Mouse (Mus musculus) spleen, adult 18-20 months (tissue): ENCODE measurements around the gene Mreg.

Experiments used
- DNase-seq, 2 experiments: peaks; one replicate each; pipeline ENCODE4 v3.0.0; 2022; ENCODE audit warnings: mixed read lengths in 2 of 2

Mreg gene

GRCm38 (mm10) chr1:72191449-72191848, 20.7 kb downstream of the Mreg start:
- DNase-seq, result no peak

- no peak for DNase-seq
Measured at GRCm38 (mm10) chr1:72188142-72188738, 23.9 kb downstream of the Mreg start.

- DNase-seq, result no peak
Measured at GRCm38 (mm10) chr1:72187486-72187885, 24.6 kb downstream of the Mreg start.

GRCm38 (mm10) chr1:72186151-72186550, 26.0 kb downstream of the Mreg start:
- no peak for DNase-seq

GRCm38 (mm10) chr1:72183554-72183953, 28.6 kb downstream of the Mreg start:
- no peak for DNase-seq

GRCm38 (mm10) chr1:72182930-72183499, 29.1 kb downstream of the Mreg start:
- DNase-seq, result no peak

GRCm38 (mm10) chr1:72179947-72180346, 32.2 kb downstream of the Mreg start:
- DNase-seq, result no peak

- no peak for DNase-seq
Measured at GRCm38 (mm10) chr1:72176239-72176638, 35.9 kb downstream of the Mreg start.

GRCm38 (mm10) chr1:72174183-72174582, 37.9 kb downstream of the Mreg start:
- no peak for DNase-seq

- DNase-seq, result no peak
Measured at GRCm38 (mm10) chr1:72173402-72174051, 38.6 kb downstream of the Mreg start.

GRCm38 (mm10) chr1:72172788-72173187, 39.3 kb downstream of the Mreg start:
- DNase-seq, result no peak

- DNase-seq, result no peak
Measured at GRCm38 (mm10) chr1:72171001-72171860, 40.9 kb downstream of the Mreg start.

- DNase-seq, result no peak
Measured at GRCm38 (mm10) chr1:72167024-72167423, 45.1 kb downstream of the Mreg start.

GRCm38 (mm10) chr1:72166468-72166814, 45.7 kb downstream of the Mreg start:
- no peak for DNase-seq

GRCm38 (mm10) chr1:72165723-72166467, 46.2 kb downstream of the Mreg start:
- no peak for DNase-seq

GRCm38 (mm10) chr1:72160321-72160720, 51.8 kb downstream of the Mreg start:
- DNase-seq, result no peak

- DNase-seq, result no peak
Measured at GRCm38 (mm10) chr1:72145041-72145440, 67.1 kb downstream of the Mreg start.

- no peak for DNase-seq
Measured at GRCm38 (mm10) chr1:72144426-72144825, 67.7 kb downstream of the Mreg start.

- peak in 1 of 2 experiments; percentile 35 for DNase-seq
Measured at GRCm38 (mm10) chr1:72141893-72142480, 70.1 kb downstream of the Mreg start.

- no peak for DNase-seq
Measured at GRCm38 (mm10) chr1:72136101-72136500, 76.0 kb downstream of the Mreg start.

GRCm38 (mm10) chr1:72134534-72134933, 77.6 kb downstream of the Mreg start:
- DNase-seq, result no peak
